Mouse (Mus musculus): ENCODE data around the gene Rgsl1. TPM values are rescaled to one million over a fixed set of nuclear protein-coding genes. Genes with fewer than 3 reads are reported as not detected.

Rgsl1 gene
- polyA plus RNA-seq, 1 experiment: not detected

GRCm38 (mm10) chr1:153746119-153746670, 97.7 kb downstream of the Rgsl1 start:
- Histone ChIP-seq H3K27me3 (replicated peaks) (peaks cover 14% of the 10 kb centered on the region), H3K9me3 (no peaks in the 10 kb centered on the region), H3K4me3 (replicated peaks) (peak overlapping the region; percentile 71), H3K4me1 (peaks cover 62% of the 10 kb centered on the region), H3K36me3 (replicated peaks; ENCODE audit: low read length) (no peaks in the 10 kb centered on the region)
- TF ChIP-seq GATA1 (IDR thresholded peaks at IDR 0.05; ENCODE audit: borderline replicate concordance, low read length) (no peak), FLI1 (IDR thresholded peaks at IDR 0.05; ENCODE audit: low read length) (no peak)

GRCm38 (mm10) chr1:153742374-153743155, 101.4 kb downstream of the Rgsl1 start:
- Histone ChIP-seq H3K9me3 (no peaks in the 10 kb centered on the region), H3K4me3 (replicated peaks) (peak overlapping the region; percentile 64), H3K27me3 (replicated peaks) (peaks cover 50% of the 10 kb centered on the region)

GRCm38 (mm10) chr1:153741551-153742316, 102.2 kb downstream of the Rgsl1 start:
- Histone ChIP-seq H3K4me3 (replicated peaks) (no peak overlapping the region), H3K9me3 (no peaks in the 10 kb centered on the region), H3K36me3 (replicated peaks; ENCODE audit: low read length) (no peaks in the 10 kb centered on the region), H3K27me3 (replicated peaks) (peaks cover 58% of the 10 kb centered on the region), H3K4me1 (peaks cover 33% of the 10 kb centered on the region)
- TF ChIP-seq FLI1 (IDR thresholded peaks at IDR 0.05; ENCODE audit: low read length) (no peak), GATA1 (IDR thresholded peaks at IDR 0.05; ENCODE audit: borderline replicate concordance, low read length) (no peak)

More at GRCm38 (mm10) chr1:153742374-153743155, 101.4 kb downstream of the Rgsl1 start:
- no peaks in the 10 kb centered on the region for H3K36me3 ChIP-seq (replicated peaks; ENCODE audit: low read length)
- H3K4me1 ChIP-seq: peaks cover 41% of the 10 kb centered on the region
- TF ChIP-seq GATA1 (IDR thresholded peaks at IDR 0.05; ENCODE audit: borderline replicate concordance, low read length): no peak
- TF ChIP-seq FLI1 (IDR thresholded peaks at IDR 0.05; ENCODE audit: low read length): no peak

GRCm38 (mm10) chr1:153740775-153741400, 103.1 kb downstream of the Rgsl1 start:
- peaks cover 26% of the 10 kb centered on the region for H3K4me1 ChIP-seq
- TF ChIP-seq GATA1 (IDR thresholded peaks at IDR 0.05; ENCODE audit: borderline replicate concordance, low read length): no peak
- TF ChIP-seq FLI1 (IDR thresholded peaks at IDR 0.05; ENCODE audit: low read length): no peak
- peak overlapping the region; percentile 18 for H3K4me3 ChIP-seq (replicated peaks)
- H3K9me3 ChIP-seq: no peaks in the 10 kb centered on the region
- H3K36me3 ChIP-seq (replicated peaks; ENCODE audit: low read length): no peaks in the 10 kb centered on the region
- H3K27me3 ChIP-seq (replicated peaks): peaks cover 63% of the 10 kb centered on the region

- H3K4me1 ChIP-seq: peaks cover 26% of the 10 kb centered on the region
- no peaks in the 10 kb centered on the region for H3K9me3 ChIP-seq
- H3K4me3 ChIP-seq (replicated peaks): peak within 1 kb of the TSS; percentile 88
- peaks cover 71% of the 10 kb centered on the region for H3K27me3 ChIP-seq (replicated peaks)
- H3K36me3 ChIP-seq (replicated peaks; ENCODE audit: low read length): no peaks in the 10 kb centered on the region
- no peak for TF ChIP-seq GATA1 (IDR thresholded peaks at IDR 0.05; ENCODE audit: borderline replicate concordance, low read length)
- no peak for TF ChIP-seq FLI1 (IDR thresholded peaks at IDR 0.05; ENCODE audit: low read length)
Observed at GRCm38 (mm10) chr1:153740145-153740544, 103.8 kb downstream of the Rgsl1 start, which contains the start of gene Rgs16. Rgs16 (plus strand) TSS chr1:153740349.

GRCm38 (mm10) chr1:153739437-153740015, 104.4 kb downstream of the Rgsl1 start:
- Histone ChIP-seq H3K4me3 (replicated peaks) (peak overlapping the region; percentile 53), H3K9me3 (no peaks in the 10 kb centered on the region), H3K4me1 (peaks cover 26% of the 10 kb centered on the region), H3K27me3 (replicated peaks) (peaks cover 77% of the 10 kb centered on the region), H3K36me3 (replicated peaks; ENCODE audit: low read length) (no peaks in the 10 kb centered on the region)
- no peak for TF ChIP-seq FLI1 (IDR thresholded peaks at IDR 0.05; ENCODE audit: low read length)
- no peak for TF ChIP-seq GATA1 (IDR thresholded peaks at IDR 0.05; ENCODE audit: borderline replicate concordance, low read length)

GRCm38 (mm10) chr1:153737101-153738085, 106.5 kb downstream of the Rgsl1 start:
- H3K9me3 ChIP-seq: no peaks in the 10 kb centered on the region
- H3K36me3 ChIP-seq (replicated peaks; ENCODE audit: low read length): no peaks in the 10 kb centered on the region
- no peak for TF ChIP-seq GATA1 (IDR thresholded peaks at IDR 0.05; ENCODE audit: borderline replicate concordance, low read length)
- no peak for TF ChIP-seq FLI1 (IDR thresholded peaks at IDR 0.05; ENCODE audit: low read length)
- H3K27me3 ChIP-seq (replicated peaks): peaks cover 80% of the 10 kb centered on the region
- H3K4me3 ChIP-seq (replicated peaks): no peak overlapping the region
- H3K4me1 ChIP-seq: peaks cover 15% of the 10 kb centered on the region

GRCm38 (mm10) chr1:153736096-153736495, 107.8 kb downstream of the Rgsl1 start:
- no peak for TF ChIP-seq GATA1 (IDR thresholded peaks at IDR 0.05; ENCODE audit: borderline replicate concordance, low read length)
- TF ChIP-seq FLI1 (IDR thresholded peaks at IDR 0.05; ENCODE audit: low read length): no peak
- H3K36me3 ChIP-seq (replicated peaks; ENCODE audit: low read length): no peaks in the 10 kb centered on the region
- H3K4me1 ChIP-seq: peaks cover 10% of the 10 kb centered on the region
- H3K9me3 ChIP-seq: no peaks in the 10 kb centered on the region
- no peak overlapping the region for H3K4me3 ChIP-seq (replicated peaks)
- H3K27me3 ChIP-seq (replicated peaks): peaks cover 73% of the 10 kb centered on the region

Measured in megakaryocyte, embryonic 14.5 days (primary cell).